Mouse (Mus musculus) G1E (cell line): ENCODE measurements around the gene Vmn1r139.
"Not testable (repeated sequence)": the region's sequence is repeated elsewhere in the genome, so short reads cannot be mapped to it uniquely, and the experiment has no call there.

Experiments used
- CTCF ChIP-seq: IDR thresholded peaks from 2 replicates; pipeline ENCODE4 v1.5.1; 2012; ENCODE audit warnings: low read depth, low read length, inconsistent platforms, mixed read lengths
- GATA1 ChIP-seq: IDR thresholded peaks from 2 replicates; pipeline ENCODE4 v1.6.1; 2012; ENCODE audit warnings: borderline replicate concordance, low read length, inconsistent platforms, mixed read lengths
- GATA2 ChIP-seq: IDR thresholded peaks from 2 replicates; pipeline ENCODE4 v1.6.1; 2012; ENCODE audit warnings: low read depth, low read length, inconsistent platforms, borderline replicate concordance
- POLR2AphosphoS5 ChIP-seq: IDR thresholded peaks from 2 replicates; pipeline ENCODE4 v1.6.1; 2012; ENCODE audit warnings: low read depth, low read length, inconsistent platforms; ENCODE audit not compliant: insufficient replicate concordance
- TAL1 ChIP-seq: conservative IDR thresholded peaks from 2 replicates; pipeline ENCODE4 v1.6.1; 2012; ENCODE audit warnings: low read depth, low read length, inconsistent platforms, mixed read lengths

- TF ChIP-seq POLR2AphosphoS5, GATA1, GATA2, CTCF, TAL1: not testable (repeated sequence)
These were observed 65.8 kb downstream of the Vmn1r139 start, which contains the start of gene Gm10666 for GRCm38 (mm10) chr7:22134641-22135040.
